Mouse (Mus musculus) kidney, adult 18-20 months (tissue): Measurements from ENCODE around the gene Ppil1.
"Not testable (repeated sequence)": the region's sequence is repeated elsewhere in the genome, so short reads cannot be mapped to it uniquely, and the experiment has no call there.

Experiments
- DNase-seq: peaks from one replicate; pipeline ENCODE4 v3.0.0; 2021

Gene Ppil1

DNA sequence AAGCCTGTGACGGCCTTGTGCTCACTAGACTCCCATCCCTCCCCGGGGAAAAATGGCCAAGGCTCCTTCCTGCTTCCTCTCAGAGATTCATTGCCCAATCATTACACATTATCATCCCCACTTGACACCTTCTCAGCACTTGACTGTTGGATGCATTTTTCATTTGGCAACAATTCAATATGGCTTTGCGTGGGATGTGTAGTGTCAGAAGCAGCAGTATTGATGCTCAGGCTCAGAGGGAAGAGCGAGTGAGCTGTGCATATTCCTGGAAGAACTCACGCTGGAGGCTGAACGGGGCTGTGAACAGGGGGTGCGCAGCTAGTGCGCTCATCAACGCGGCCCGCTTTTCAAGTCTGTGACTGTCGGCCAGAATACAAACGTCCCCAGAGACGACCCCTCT lies 13.0 kb downstream of the Ppil1 start:
- DNase-seq = not testable (repeated sequence)

DNA sequence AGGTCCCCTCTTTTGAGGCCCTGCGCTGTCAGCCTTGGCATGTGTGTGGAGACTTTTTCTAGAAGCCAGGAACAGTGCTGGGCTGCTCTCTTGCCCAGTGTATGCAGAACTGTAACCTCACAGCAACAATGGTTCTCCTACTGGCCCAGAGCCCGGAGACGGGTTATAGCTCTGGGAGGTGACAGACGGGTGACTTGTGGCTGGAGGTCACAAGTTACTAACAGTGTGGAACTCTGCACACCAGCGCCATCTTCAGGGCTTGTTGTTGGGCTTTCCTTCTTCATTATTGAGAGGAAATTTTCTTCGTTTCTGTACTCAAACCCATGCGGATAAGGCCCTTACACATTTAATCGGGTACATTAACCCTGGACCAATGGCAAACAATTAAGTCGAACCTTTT lies 14.5 kb downstream of the Ppil1 start:
- peak; percentile 71 for DNase-seq

DNA sequence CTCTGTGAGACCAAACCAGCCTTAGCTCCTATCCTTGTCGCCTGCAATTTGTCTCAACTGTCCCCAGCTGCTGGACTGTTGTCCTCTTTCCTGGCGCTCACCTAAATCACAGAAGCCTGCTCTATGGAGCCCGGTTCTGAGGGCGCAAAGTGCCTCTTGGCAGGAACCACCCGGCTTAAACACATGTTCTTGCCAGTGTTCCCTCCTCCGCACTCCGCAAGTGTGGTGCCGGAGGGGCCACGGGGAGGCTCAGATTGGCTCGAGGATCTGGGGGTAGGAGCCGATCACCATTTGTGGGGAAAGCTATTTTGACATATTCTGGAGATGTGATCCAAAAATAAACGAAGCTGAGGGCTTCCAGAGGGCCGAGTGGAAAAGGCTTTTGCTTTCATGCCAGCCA lies 16.1 kb downstream of the Ppil1 start:
- no peak for DNase-seq

DNA sequence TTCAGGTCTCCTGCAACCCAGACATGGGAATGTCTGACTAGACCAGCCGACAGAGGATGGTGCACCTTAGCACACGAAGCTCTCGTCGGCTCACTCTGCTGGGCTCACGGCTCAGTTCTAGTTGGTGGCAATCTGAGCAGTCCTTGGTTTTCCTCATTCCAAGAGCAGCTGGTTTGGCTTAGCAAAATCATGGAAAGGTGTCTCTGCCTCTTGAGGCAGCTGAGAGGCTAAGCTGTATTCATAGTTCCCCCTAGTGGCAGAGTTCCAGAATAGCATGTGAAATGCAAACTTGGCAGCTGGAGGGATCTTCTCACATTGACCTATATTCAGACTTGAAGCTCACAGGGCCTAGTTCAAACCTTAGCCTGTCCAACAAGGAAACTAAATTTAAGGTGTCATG lies 17.4 kb downstream of the Ppil1 start:
- no peak for DNase-seq

GRCm38 (mm10) chr17:29245725-29246124 lies 18.3 kb downstream of the Ppil1 start:
- no peak for DNase-seq

DNA sequence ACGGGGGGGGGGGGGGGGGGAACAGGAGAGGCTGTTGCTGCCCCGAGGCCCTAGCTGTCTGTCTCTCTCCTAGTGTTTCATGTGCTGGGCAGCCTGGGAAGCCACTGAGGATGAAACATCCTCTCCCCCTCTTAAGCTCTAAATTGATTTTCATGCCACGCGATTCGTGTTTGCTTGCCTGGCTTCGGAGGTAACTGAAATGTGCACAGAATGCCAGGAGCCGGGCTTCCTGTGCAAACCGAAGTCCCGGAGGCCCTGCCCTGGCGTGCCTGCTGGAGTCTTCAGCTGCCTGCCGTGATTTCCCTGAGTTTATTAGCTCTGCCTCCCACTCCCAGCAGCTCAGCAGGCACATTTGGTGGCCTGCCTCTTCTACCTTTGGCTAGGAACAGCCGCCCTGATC lies 19.1 kb downstream of the Ppil1 start:
- DNase-seq = no peak

- DNase-seq = no peak
Measured at GRCm38 (mm10) chr17:29238421-29238945, 25.5 kb downstream of the Ppil1 start.

GRCm38 (mm10) chr17:29237772-29238420 lies 26.1 kb downstream of the Ppil1 start, which contains the start of gene Cpne5:
TSS of gene Cpne5 (minus strand) at chr17:29238167.
- DNase-seq = no peak

DNA sequence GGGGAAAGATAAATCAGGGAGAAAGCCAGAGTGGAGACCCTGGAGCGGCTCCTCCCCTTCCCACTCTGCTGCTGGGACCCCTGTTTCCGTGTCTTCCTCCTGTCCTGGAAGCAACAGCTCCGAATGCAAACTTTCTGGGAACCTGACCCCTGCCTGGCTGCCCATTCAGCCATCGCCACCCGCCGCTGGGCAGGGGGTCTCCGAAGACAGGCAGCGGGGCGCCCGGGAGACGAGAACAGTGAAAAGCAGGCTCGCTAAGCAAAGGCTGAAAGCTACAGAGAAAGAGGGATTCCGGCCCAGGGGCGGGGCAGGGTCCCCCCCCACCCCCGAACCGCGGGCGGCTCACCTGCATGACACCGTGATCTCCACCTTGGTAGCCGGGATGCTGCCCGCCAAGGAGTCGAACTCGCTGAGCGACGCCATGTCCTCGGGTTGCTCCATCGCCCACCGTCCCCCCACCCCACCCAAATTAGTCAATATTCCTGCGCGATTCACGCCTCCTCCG lies 26.7 kb downstream of the Ppil1 start:
- no peak for DNase-seq

- no peak for DNase-seq
Measured at GRCm38 (mm10) chr17:29236111-29236510, 27.9 kb downstream of the Ppil1 start.

GRCm38 (mm10) chr17:29231109-29231508 lies 32.9 kb downstream of the Ppil1 start:
- no peak for DNase-seq

GRCm38 (mm10) chr17:29220631-29221030 lies 43.4 kb downstream of the Ppil1 start:
- no peak for DNase-seq

- DNase-seq = no peak
Measured at GRCm38 (mm10) chr17:29218017-29218416, 46.0 kb downstream of the Ppil1 start.

- no peak for DNase-seq
Measured at GRCm38 (mm10) chr17:29216078-29216477, 47.9 kb downstream of the Ppil1 start.

- DNase-seq = no peak
Measured at GRCm38 (mm10) chr17:29214655-29215054, 49.3 kb downstream of the Ppil1 start.

- DNase-seq = no peak
Measured at GRCm38 (mm10) chr17:29214193-29214456, 49.9 kb downstream of the Ppil1 start.

DNA sequence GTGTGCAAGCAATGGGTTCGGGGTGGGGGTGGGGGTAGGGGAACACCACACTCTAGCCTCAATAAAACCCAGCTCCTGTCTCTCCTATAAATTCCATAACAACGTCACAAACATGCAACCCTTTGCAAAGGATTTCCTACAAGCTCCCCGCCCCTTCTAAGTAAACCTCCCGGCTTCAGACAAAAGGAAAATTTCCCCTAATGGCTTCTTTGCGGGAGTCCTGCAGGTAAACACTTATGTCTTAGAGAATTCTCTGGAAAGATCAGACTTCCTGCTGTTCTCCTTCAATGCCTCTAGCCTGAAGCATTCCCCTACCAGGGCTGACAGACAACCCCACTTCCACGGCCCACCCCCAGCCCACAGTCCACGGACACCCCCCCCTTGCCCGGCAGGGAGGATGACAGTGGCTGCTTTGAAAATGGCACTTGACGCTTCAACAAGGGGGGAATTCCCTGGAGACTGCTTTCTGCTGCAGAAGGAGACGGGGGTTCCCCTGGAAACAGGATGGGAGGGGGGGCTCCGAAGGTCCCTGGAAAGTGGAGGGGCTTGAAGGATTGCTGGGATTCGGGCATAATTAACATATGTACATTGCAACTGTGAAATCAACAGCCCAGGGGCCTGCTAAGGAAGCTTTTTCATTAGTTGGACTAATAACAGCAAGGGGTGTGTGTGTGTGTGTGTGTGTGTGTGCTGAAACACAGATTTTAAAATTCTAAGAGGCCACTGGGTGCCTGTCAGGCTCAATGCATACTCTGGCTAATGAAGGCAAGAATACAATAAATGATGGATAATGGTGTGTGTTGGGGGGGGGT lies 50.4 kb downstream of the Ppil1 start:
- DNase-seq = no peak

GRCm38 (mm10) chr17:29211836-29212235 lies 52.1 kb downstream of the Ppil1 start:
- DNase-seq = no peak

- no peak for DNase-seq
Measured at GRCm38 (mm10) chr17:29210037-29210436, 53.9 kb downstream of the Ppil1 start.

DNA sequence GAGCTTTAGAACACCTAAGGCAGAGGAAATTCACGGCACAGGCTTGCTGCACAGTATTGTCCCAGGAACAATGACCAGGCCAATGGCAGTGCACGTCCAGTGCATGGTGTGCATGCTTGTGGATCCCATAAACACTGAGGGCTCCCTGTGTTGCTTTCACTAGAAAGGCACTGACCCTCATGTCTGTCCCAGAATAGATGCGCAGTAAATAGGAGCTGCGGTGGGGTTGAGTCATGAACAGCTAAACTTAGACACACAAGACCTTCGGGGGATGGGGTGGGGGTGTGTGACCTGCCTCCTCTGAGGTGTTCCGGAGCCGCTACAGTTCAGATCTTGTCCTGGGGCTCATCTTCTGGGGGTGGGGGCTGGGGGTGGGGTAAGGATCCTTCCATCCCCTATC lies 57.9 kb downstream of the Ppil1 start:
- no peak for DNase-seq

DNA sequence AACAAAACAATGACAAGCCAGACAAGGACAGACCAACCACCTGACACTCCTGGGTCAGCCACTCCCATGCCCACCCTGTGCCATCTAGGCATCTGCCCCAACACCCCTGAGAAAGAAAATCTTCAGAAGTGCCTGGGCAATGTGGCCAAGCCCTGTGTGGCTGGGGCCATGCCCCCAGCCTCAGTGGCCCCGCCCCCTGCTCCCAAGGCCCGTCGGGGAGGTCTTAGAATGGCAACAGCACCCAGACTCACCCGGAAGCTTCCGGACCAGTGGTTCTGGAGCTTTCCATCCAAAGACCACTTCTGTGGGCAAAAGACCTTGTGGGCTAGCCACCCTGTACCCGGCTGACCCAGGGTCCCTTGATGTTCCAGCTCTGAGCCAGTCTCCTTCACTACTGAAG lies 61.4 kb downstream of the Ppil1 start:
- DNase-seq = no peak
